Mouse (Mus musculus): ENCODE data around the gene Ip6k1. TPM values are rescaled to one million over a fixed set of nuclear protein-coding genes. Genes with fewer than 3 reads are reported as not detected.
A peak's percentile ranks its signal among the peaks of the same experiment; 100 is the strongest.

Gene Ip6k1
- polyA plus RNA-seq, 1 experiment from 2014 or later: 107 TPM

DNA sequence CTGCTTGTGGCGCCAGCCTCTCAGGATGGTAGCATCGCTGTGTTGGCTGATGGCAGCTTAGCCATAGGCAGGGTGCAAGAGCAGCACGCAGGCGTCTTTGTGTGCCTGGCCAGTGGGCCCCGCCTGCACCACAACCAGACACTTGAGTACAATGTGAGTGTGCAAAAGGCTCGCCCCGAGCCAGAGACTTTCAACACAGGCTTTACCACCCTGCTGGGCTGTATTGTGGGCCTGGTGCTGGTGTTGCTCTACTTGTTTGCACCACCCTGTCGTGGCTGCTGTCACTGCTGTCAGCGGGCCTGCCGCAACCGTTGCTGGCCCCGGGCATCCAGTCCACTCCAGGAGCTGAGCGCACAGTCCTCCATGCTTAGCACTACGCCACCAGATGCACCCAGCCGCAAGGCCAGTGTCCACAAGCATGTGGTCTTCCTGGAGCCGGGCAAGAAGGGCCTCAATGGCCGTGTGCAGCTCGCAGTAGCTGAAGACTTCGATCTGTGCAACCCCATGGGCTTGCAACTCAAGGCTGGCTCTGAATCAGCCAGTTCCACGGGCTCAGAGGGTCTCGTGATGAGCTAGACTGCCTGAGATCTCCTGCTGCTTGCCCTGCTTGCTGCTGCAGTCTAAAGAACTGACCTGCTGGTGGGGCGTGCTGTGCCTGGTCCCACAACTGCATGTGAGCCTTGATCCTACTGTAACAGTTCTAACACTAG, 52.2 kb downstream of the Ip6k1 start:
- WGBS: 91% methylated on average over 22 of the region's 22 CpGs
- Histone ChIP-seq H3K36me3 (peaks cover 78% of the 10 kb centered on the region), H3K9ac (replicated peaks) (no peak overlapping the region)

DNA sequence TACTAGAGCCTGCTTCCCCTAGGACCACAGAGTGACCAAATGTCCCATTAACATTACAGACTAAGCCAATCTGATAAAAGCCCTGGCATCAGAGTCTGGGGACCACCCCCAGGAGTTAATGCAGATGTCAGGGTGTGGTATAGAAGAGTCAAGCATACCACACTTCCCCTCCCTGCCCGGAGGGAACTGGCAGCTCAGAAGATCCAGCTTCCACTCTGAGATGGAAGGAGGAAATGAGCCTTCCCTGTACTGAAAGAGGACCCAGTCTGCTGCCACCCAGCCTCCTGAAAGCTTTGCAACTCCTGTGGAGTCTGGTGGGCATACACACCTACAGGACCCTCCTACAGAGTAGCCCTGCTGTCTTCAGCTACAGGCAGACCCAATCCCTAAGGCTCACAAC, 52.8 kb downstream of the Ip6k1 start:
- no peaks in the 10 kb centered on the region for H3K9me3 ChIP-seq
- H3K9ac ChIP-seq (replicated peaks): no peak overlapping the region
- no peak for ATAC-seq
- peaks cover 84% of the 10 kb centered on the region for H3K36me3 ChIP-seq
- H3K4me3 ChIP-seq (replicated peaks): no peak overlapping the region
- no peak overlapping the region for H3K4me2 ChIP-seq (replicated peaks)
- H3K4me1 ChIP-seq (replicated peaks): peaks cover 16% of the 10 kb centered on the region
- no peak overlapping the region for H3K27ac ChIP-seq
- H3K27me3 ChIP-seq: no peaks in the 10 kb centered on the region
- WGBS: 82% methylated on average over 1 of the region's 1 CpGs

More for the DNA sequence above, 52.2 kb downstream of the Ip6k1 start:
- Histone ChIP-seq H3K9me3 (no peaks in the 10 kb centered on the region), H3K27me3 (no peaks in the 10 kb centered on the region), H3K4me1 (replicated peaks) (peaks cover 22% of the 10 kb centered on the region), H3K4me3 (replicated peaks) (no peak overlapping the region), H3K4me2 (replicated peaks) (no peak overlapping the region), H3K27ac (no peak overlapping the region)
- ATAC-seq: no peak

DNA sequence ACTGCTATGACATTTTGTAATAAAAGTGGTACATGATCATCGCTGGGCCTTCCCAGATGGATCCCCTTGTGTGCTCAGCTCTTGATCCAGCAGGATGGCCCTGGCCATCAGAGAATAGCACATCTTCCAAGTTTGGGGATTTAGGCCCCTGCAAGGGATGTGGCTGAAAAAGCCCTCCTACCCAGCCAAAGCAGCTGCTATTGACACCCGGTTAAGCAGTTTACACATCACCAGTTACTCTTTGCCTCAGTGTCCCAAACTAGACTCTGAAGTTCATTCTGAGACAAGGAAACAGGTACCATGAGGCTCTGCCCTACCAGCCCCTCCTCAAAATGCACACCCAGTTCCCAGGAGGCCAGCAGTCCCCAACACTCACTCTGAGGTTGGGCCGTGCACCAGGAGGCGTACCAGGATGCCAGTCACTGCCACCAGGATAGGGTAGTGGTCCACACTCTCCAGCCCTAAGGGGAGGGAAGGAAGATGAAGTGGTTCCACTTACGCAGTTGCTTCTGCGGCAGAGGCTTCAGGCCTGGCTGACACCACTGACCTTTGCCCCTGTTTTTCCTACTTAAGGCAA, 53.4 kb downstream of the Ip6k1 start:
- WGBS: 91% methylated on average over 6 of the region's 6 CpGs
- H3K4me1 ChIP-seq (replicated peaks): peaks cover 12% of the 10 kb centered on the region
- no peaks in the 10 kb centered on the region for H3K9me3 ChIP-seq
- no peak overlapping the region for H3K27ac ChIP-seq
- no peaks in the 10 kb centered on the region for H3K27me3 ChIP-seq
- no peak overlapping the region for H3K4me3 ChIP-seq (replicated peaks)
- peaks cover 85% of the 10 kb centered on the region for H3K36me3 ChIP-seq
- no peak for ATAC-seq
- H3K9ac ChIP-seq (replicated peaks): no peak overlapping the region
- no peak overlapping the region for H3K4me2 ChIP-seq (replicated peaks)

DNA sequence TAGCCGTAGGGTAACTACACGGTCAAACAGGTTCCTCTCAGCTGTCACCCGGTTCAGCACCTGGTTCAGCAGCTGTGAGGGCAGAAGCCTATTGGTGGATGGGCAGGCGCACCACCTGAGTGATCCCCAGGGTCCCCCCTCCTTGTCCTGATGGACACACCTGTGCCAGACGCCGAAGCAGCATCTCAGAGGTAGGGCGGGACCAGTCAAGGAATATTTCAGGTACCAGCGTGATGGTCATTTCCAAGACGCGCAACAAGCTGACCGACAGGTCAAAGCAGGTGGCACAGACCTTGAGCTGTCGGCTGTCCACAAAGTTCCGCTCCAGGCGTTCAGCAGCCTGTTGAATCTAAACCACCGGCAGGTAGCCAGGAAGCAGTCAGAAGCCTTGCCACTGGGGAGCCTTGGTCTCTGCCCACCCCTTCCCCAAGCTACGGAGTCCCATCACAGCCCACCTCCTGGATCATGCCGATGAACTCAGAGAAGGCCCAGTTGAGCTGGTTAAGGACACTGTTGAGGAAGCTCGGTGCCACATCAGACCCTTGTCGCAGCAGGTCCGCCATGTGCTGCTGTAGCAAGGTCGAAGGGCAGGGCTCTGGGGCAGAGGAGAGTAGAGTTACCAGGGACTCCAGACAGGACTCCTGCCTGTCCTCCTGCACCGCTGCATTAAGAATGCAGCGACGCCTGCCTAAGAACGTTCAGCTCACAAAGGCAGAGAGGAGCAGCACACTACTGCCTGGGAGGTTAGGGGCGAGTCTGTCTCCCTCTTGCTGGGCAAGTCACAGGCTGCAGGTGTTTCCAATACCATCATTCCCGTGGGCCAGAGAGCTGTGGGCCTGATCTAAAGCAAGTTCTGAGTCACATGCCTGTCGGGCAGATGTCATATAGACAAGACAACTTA, 54.3 kb downstream of the Ip6k1 start:
- 80% methylated on average over 28 of the region's 28 CpGs for WGBS
- Histone ChIP-seq H3K27ac (no peak overlapping the region), H3K4me3 (replicated peaks) (no peak overlapping the region), H3K4me1 (replicated peaks) (peaks cover 12% of the 10 kb centered on the region), H3K9me3 (no peaks in the 10 kb centered on the region), H3K27me3 (no peaks in the 10 kb centered on the region), H3K36me3 (peaks cover 80% of the 10 kb centered on the region), H3K9ac (replicated peaks) (no peak overlapping the region), H3K4me2 (replicated peaks) (no peak overlapping the region)
- no peak for ATAC-seq

DNA sequence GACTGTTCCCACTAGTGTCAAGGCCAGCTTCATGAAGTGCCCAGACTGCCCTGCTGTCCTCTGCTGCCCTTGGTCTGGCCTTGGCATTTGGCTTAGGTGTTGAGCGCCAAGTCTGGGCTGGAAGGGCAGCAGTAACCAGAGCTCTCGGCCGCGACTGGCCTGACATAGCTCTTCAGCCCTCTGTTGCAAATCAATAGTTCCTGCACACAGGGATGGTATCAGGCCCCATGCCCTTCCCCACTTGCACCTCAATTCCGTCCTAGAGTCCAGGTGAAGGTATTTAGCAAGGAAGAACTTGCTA, 54.9 kb downstream of the Ip6k1 start:
- H3K36me3 ChIP-seq: peaks cover 80% of the 10 kb centered on the region
- no peaks in the 10 kb centered on the region for H3K9me3 ChIP-seq
- peaks cover 14% of the 10 kb centered on the region for H3K4me1 ChIP-seq (replicated peaks)
- no peak for ATAC-seq
- H3K4me3 ChIP-seq (replicated peaks): no peak overlapping the region
- H3K4me2 ChIP-seq (replicated peaks): no peak overlapping the region
- WGBS: 91% methylated on average over 5 of the region's 5 CpGs
- no peak overlapping the region for H3K9ac ChIP-seq (replicated peaks)
- no peak overlapping the region for H3K27ac ChIP-seq
- no peaks in the 10 kb centered on the region for H3K27me3 ChIP-seq

DNA sequence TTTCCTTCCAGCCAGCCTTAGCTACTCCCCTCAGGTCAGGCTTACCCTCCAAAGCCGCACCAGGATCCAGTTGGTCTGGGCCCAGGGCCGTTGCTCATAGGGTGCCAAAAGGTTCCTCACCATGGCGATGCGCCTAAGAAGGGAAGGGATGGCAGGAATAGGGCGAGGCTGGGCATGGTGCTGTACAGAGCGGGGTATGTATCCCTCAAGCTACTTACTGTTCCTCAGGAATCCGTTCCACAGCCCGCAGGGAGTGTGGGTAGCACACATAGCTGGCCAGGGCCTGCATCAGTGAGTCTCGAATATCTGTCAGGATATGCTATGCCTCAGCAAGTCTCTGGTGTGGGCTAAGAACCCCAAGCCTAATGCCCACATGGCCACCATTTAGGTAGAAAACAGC, 56.0 kb downstream of the Ip6k1 start:
- peaks cover 91% of the 10 kb centered on the region for H3K36me3 ChIP-seq
- H3K27ac ChIP-seq: no peak overlapping the region
- peaks cover 5% of the 10 kb centered on the region; the same call in 1 of the 2 replicates for H3K4me1 ChIP-seq (replicated peaks)
- no peak for ATAC-seq
- no peaks in the 10 kb centered on the region for H3K27me3 ChIP-seq
- H3K9ac ChIP-seq (replicated peaks): no peak overlapping the region
- no peak overlapping the region for H3K4me3 ChIP-seq (replicated peaks)
- 90% methylated on average over 9 of the region's 9 CpGs for WGBS
- no peak overlapping the region for H3K4me2 ChIP-seq (replicated peaks)
- no peaks in the 10 kb centered on the region for H3K9me3 ChIP-seq

DNA sequence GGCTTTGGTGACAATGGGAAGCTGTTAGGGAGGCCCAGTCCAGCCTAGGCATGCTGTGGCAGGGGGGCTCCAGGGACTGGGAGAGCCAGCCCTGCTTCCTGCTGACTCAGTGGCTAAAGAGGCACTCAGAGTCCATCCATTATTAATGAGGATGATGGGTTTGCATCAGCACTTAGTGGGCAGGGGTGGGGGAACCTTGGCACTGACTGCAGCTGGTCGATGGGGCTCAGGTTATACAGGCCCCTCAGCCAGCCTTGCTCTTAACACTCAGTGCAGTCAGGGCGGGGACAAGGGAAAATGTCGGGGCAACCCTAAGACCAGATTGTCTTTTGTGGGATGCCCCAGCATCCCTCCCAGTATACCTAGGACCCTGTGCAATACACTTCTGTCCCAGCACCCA, 59.8 kb downstream of the Ip6k1 start:
- H3K27me3 ChIP-seq: no peaks in the 10 kb centered on the region
- H3K36me3 ChIP-seq: peaks cover 82% of the 10 kb centered on the region
- H3K4me3 ChIP-seq (replicated peaks): no peak overlapping the region
- no peak overlapping the region for H3K4me2 ChIP-seq (replicated peaks)
- peak; percentile 22; the same call in 1 of the 2 replicates for ATAC-seq
- no peak overlapping the region for H3K27ac ChIP-seq
- 83% methylated on average over 3 of the region's 3 CpGs for WGBS
- H3K9me3 ChIP-seq: no peaks in the 10 kb centered on the region
- H3K9ac ChIP-seq (replicated peaks): no peak overlapping the region; the same call in 1 of the 2 replicates
- 0 out of 2 replicates have a peak, but pooled peaks cover 2% of the 10 kb centered on the region for H3K4me1 ChIP-seq (replicated peaks)

DNA sequence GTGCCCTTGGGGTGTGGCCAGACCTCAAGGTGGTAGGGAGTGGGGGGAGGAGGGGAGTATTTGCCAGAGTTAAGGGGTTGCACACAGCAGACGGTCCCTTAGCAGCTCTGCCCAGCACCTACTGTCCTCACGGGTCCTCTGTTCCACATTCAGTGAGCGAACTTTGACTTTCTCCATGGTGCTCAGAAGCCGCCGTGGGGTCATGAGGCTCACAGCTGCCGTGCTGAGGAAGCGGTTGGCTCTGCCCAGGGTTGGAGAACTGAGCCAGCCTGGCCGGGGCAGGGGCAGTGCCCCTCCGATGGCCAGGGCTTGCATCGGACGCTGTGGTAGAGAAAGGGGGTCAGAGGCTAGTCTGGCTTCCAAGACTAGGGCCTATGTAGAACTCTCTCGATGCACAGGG, 61.1 kb downstream of the Ip6k1 start:
- Histone ChIP-seq H3K4me2 (replicated peaks) (no peak overlapping the region), H3K27me3 (no peaks in the 10 kb centered on the region), H3K9ac (replicated peaks) (no peak overlapping the region), H3K4me1 (replicated peaks) (0 out of 2 replicates have a peak, but pooled peaks cover 4% of the 10 kb centered on the region), H3K36me3 (peaks cover 70% of the 10 kb centered on the region), H3K27ac (no peak overlapping the region), H3K4me3 (replicated peaks) (no peak overlapping the region), H3K9me3 (no peaks in the 10 kb centered on the region)
- WGBS: 89% methylated on average over 12 of the region's 12 CpGs
- ATAC-seq: no peak

DNA sequence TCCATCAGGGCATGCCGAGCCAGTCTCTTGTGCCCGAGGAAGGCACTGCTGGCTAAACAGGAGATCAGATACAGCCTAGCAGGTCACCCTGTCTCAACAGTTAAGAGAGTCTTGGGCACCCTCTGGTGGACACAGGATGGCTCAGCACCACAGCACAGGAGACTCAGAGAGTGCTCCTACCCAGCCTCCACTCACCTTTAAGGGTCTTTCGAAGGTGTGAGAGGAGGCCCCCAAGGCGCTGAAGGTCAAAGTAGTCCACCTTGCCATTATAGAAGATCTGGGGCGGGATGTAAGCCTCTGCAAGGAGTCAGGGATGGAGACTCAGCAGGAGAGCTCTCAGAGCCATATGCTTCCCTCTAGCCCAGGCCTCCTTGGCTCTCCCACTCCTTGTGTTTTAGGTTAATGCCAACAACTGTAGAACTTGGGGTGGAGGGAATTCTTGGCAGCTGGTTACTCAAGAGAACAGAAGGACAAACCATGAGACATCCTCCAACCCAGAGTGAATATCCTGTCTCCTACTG, 63.2 kb downstream of the Ip6k1 start:
- Histone ChIP-seq H3K4me1 (replicated peaks) (0 out of 2 replicates have a peak, but pooled peaks cover 4% of the 10 kb centered on the region), H3K27me3 (no peaks in the 10 kb centered on the region), H3K4me3 (replicated peaks) (no peak overlapping the region), H3K27ac (no peak overlapping the region), H3K9ac (replicated peaks) (no peak overlapping the region), H3K4me2 (replicated peaks) (no peak overlapping the region), H3K36me3 (peaks cover 68% of the 10 kb centered on the region), H3K9me3 (no peaks in the 10 kb centered on the region)
- ATAC-seq: 0 out of 2 replicates have a peak, but pooled peaks have one; percentile 44
- 53% methylated on average over 5 of the region's 5 CpGs for WGBS

DNA sequence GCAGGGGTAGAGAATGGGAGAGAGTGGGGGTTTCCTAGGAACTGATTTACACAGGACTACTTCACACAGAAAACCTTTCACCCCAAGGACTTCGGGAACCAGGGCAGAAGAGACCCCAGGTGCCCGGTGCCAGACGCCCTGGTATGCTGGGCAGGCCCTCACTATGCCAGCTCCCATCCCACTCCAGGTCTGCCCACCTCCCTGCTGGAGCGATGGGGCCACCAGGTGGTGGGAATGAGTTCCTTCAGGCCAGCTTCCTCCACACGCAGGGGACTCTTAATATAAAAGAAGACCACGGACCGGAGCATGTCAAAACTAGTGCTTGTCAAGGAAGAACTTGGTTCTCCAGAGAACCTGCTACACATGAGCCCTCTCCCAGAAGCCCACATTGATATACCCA, 64.9 kb downstream of the Ip6k1 start:
- ATAC-seq: no peak
- 85% methylated on average over 7 of the region's 7 CpGs for WGBS
- H3K27ac ChIP-seq: no peak overlapping the region
- peaks cover 67% of the 10 kb centered on the region for H3K36me3 ChIP-seq
- H3K9ac ChIP-seq (replicated peaks): no peak overlapping the region
- no peak overlapping the region for H3K4me3 ChIP-seq (replicated peaks)
- no peaks in the 10 kb centered on the region for H3K9me3 ChIP-seq
- H3K27me3 ChIP-seq: no peaks in the 10 kb centered on the region
- H3K4me2 ChIP-seq (replicated peaks): no peak overlapping the region
- 0 out of 2 replicates have a peak, but pooled peaks cover 2% of the 10 kb centered on the region for H3K4me1 ChIP-seq (replicated peaks)

DNA sequence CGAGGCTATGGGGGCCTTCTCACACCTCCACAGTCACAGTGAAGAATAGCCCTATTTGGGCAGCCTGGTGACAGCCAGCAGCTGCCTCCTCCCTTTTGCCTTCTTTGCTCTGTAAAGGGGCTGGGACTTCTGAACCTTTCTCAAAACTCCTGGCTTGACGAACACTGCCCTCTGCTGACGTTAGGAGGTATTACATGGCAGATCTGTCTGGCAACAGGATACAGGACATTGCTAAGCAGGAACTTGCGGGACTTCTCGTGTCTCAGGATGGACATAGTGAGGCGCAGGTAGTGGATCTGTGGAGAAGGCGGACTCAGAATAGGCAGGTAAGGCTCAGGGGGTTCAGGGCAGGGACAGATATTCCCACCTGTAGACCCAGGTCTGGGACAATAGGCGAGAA, 65.6 kb downstream of the Ip6k1 start:
- H3K36me3 ChIP-seq: peaks cover 60% of the 10 kb centered on the region
- 22% methylated on average over 8 of the region's 8 CpGs for WGBS

DNA sequence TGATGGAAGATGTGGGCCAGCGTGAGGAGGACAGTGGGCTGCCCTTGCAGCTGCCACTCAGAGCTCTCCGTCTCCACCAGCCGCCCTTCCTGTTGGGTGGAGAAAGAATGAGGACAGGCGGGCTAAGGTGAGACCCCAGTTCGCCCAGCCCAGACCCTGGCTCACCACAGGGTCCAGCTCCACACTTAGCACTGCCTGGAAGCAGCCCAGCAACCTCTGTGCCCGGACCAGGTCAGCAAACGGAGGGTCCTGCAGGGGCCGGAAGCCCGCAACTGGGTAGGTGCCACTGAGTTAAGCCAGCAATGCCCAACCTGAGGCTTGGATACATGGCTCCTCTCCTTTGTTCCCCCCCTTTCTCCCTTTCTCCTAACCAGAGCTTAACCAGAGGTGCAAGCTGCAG, 66.7 kb downstream of the Ip6k1 start:
- Histone ChIP-seq H3K27me3 (no peaks in the 10 kb centered on the region), H3K36me3 (peaks cover 49% of the 10 kb centered on the region), H3K9ac (replicated peaks) (no peak overlapping the region), H3K27ac (no peak overlapping the region), H3K4me1 (replicated peaks) (peaks cover 8% of the 10 kb centered on the region; the same call in 1 of the 2 replicates), H3K4me2 (replicated peaks) (no peak overlapping the region), H3K4me3 (replicated peaks) (no peak overlapping the region), H3K9me3 (no peaks in the 10 kb centered on the region)
- no peak for ATAC-seq
- 88% methylated on average over 9 of the region's 9 CpGs for WGBS

More for the DNA sequence above, 65.6 kb downstream of the Ip6k1 start:
- Histone ChIP-seq H3K4me3 (replicated peaks) (no peak overlapping the region), H3K4me1 (replicated peaks) (0 out of 2 replicates have a peak, but pooled peaks cover 2% of the 10 kb centered on the region), H3K27ac (no peak overlapping the region), H3K27me3 (no peaks in the 10 kb centered on the region), H3K9me3 (no peaks in the 10 kb centered on the region), H3K9ac (replicated peaks) (no peak overlapping the region), H3K4me2 (replicated peaks) (no peak overlapping the region)
- peak; percentile 59 for ATAC-seq
